Mouse (Mus musculus): ENCODE data around the gene Siglec1. TPM values are rescaled to one million over a fixed set of nuclear protein-coding genes. Genes with fewer than 3 reads are reported as not detected.
"Not testable (repeated sequence)": the region's sequence is repeated elsewhere in the genome, so short reads cannot be mapped to it uniquely, and the experiment has no call there.

Gene Siglec1
- polyA plus RNA-seq, 1 experiment from 2014 or later: 0.19 TPM

DNA sequence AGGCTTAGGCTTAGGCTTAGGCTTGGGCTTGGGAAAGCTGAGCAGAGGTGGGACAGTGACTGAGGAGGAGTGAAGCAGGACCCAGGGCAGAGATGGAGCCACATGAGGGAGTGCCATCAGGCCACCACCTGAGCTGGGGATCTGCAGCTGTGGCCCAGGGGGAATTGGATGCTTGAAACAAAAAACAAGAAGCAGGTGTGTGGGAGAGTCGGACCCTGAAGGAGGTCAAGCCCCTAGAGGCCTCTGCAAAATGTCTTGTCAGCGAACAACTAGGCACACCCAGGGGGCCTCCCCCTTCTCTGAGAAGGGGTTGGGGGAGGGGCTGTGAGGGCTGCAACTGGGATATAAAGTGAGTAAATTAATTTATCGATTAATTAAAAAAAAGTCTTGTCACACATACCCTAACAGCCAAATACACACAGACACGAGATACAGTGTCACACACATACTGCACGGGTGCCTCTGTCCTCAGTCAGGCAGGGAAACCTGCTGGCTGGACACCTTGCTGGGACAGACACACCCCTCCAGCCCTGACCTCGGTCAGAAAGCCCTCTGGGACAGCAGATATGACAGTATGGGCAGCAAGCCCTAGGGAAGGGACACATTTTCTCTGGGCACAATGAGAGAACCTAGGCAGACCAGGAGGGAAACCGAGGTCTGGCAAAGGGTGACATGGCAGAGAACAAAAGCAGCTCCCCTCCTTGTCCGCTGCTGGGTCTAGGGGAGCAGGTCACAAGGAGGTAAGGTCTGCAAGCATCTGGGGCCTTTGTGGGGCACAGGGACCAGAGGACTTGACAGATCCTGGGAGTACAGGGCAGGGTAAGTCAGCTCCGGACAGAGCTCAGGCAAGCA lies 39.6 kb upstream of the Siglec1 start:
- Histone ChIP-seq H3K9ac (replicated peaks) (no peak overlapping the region), H3K4me1 (peaks cover 8% of the 10 kb centered on the region), H3K36me3 (no peaks in the 10 kb centered on the region), H3K27me3 (no peaks in the 10 kb centered on the region), H3K27ac (replicated peaks) (no peak overlapping the region), H3K4me2 (replicated peaks) (no peak overlapping the region), H3K9me3 (no peaks in the 10 kb centered on the region), H3K4me3 (no peak overlapping the region)
- ATAC-seq (replicated peaks): no peak
- WGBS: 42% methylated on average over 9 of the region's 9 CpGs

GRCm38 (mm10) chr2:131125157-131125963 lies 38.8 kb upstream of the Siglec1 start:
- H3K36me3 ChIP-seq: no peaks in the 10 kb centered on the region
- 93% methylated on average over 9 of the region's 9 CpGs for WGBS
- no peak for ATAC-seq (replicated peaks)

DNA sequence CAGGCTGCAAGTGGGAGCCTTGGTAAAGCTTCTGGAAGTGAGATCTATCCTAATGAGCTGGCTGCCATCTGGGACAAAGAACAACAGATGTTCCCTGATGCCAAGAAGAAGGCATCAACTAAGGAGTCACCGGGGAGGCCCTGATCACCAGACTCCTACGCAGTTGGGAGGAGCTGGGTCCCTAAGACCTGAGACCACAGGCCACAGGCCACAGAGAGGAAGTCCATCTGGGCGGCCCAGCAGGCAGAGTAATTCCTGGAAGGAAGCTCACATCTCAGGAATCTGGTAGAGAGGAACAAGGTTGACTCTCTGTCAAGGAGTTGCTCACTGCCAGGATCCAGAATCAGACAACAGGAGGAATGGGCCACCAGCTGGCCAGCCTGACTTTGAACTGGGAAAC lies 37.6 kb upstream of the Siglec1 start:
- Histone ChIP-seq H3K27me3 (no peaks in the 10 kb centered on the region), H3K4me2 (replicated peaks) (no peak overlapping the region), H3K4me1 (peaks cover 8% of the 10 kb centered on the region), H3K9ac (replicated peaks) (no peak overlapping the region), H3K27ac (replicated peaks) (no peak overlapping the region), H3K9me3 (no peaks in the 10 kb centered on the region), H3K4me3 (no peak overlapping the region), H3K36me3 (no peaks in the 10 kb centered on the region)
- 81% methylated on average over 3 of the region's 3 CpGs for WGBS
- no peak for ATAC-seq (replicated peaks)

More at GRCm38 (mm10) chr2:131125157-131125963, 38.8 kb upstream of the Siglec1 start:
- Histone ChIP-seq H3K4me2 (replicated peaks) (no peak overlapping the region), H3K9me3 (no peaks in the 10 kb centered on the region), H3K4me1 (peaks cover 8% of the 10 kb centered on the region), H3K27me3 (no peaks in the 10 kb centered on the region), H3K4me3 (no peak overlapping the region), H3K9ac (replicated peaks) (no peak overlapping the region), H3K27ac (replicated peaks) (no peak overlapping the region)

- no peaks in the 10 kb centered on the region for H3K9me3 ChIP-seq
- no peak overlapping the region for H3K4me2 ChIP-seq (replicated peaks)
- H3K27ac ChIP-seq (replicated peaks): no peak overlapping the region
- H3K27me3 ChIP-seq: no peaks in the 10 kb centered on the region
- no peak overlapping the region for H3K9ac ChIP-seq (replicated peaks)
- H3K4me3 ChIP-seq: no peak overlapping the region
- WGBS: 86% methylated on average over 2 of the region's 2 CpGs
- no peak for ATAC-seq (replicated peaks)
- no peaks in the 10 kb centered on the region for H3K36me3 ChIP-seq
- H3K4me1 ChIP-seq: no peaks in the 10 kb centered on the region
These were observed 32.5 kb upstream of the Siglec1 start for GRCm38 (mm10) chr2:131118968-131119574.

DNA sequence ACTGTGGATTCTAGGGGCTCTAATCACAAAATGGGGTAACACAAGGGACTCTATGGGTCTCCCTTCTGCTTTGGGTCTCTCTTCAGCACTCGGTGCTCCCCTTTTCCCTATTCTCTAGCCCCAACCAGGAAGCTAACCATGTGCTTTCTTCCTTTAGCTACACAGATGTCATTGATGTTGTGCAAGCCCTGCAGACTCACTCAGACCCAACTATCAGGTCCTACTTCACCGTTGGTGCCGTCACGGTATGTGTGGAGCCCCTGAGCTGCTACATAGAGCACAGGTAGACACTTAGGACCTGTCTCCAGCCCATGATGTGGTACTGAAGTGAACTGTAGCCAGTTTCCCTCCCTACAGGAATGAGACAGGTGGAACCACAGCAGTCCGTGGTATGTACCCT lies 19.4 kb upstream of the Siglec1 start:
- H3K27me3 ChIP-seq: no peaks in the 10 kb centered on the region
- no peaks in the 10 kb centered on the region for H3K36me3 ChIP-seq
- no peaks in the 10 kb centered on the region for H3K4me1 ChIP-seq
- H3K4me2 ChIP-seq (replicated peaks): no peak overlapping the region
- 92% methylated on average over 5 of the region's 5 CpGs for WGBS
- H3K9me3 ChIP-seq: no peaks in the 10 kb centered on the region
- ATAC-seq (replicated peaks): no peak
- no peak overlapping the region for H3K4me3 ChIP-seq
- no peak overlapping the region for H3K9ac ChIP-seq (replicated peaks)
- H3K27ac ChIP-seq (replicated peaks): no peak overlapping the region

GRCm38 (mm10) chr2:131105061-131105460 lies 18.5 kb upstream of the Siglec1 start:
- H3K4me1 ChIP-seq; ATAC-seq (replicated peaks); H3K27me3 ChIP-seq; H3K27ac ChIP-seq (replicated peaks); H3K36me3 ChIP-seq; H3K9me3 ChIP-seq; H3K4me3 ChIP-seq; H3K9ac ChIP-seq (replicated peaks); H3K4me2 ChIP-seq (replicated peaks): not testable (repeated sequence)
- 70% methylated on average over 4 of the region's 4 CpGs for WGBS

GRCm38 (mm10) chr2:131104021-131104420 lies 17.5 kb upstream of the Siglec1 start:
- Histone ChIP-seq H3K36me3 (no peaks in the 10 kb centered on the region), H3K4me2 (replicated peaks) (no peak overlapping the region), H3K4me1 (no peaks in the 10 kb centered on the region), H3K9ac (replicated peaks) (no peak overlapping the region), H3K9me3 (no peaks in the 10 kb centered on the region), H3K4me3 (no peak overlapping the region), H3K27ac (replicated peaks) (no peak overlapping the region), H3K27me3 (no peaks in the 10 kb centered on the region)
- WGBS: 87% methylated on average over 4 of the region's 4 CpGs
- no peak for ATAC-seq (replicated peaks)

- H3K4me2 ChIP-seq (replicated peaks): no peak overlapping the region
- H3K27me3 ChIP-seq: no peaks in the 10 kb centered on the region
- no peak for ATAC-seq (replicated peaks)
- no peak overlapping the region for H3K4me3 ChIP-seq
- H3K4me1 ChIP-seq: no peaks in the 10 kb centered on the region
- 55% methylated on average over 3 of the region's 3 CpGs for WGBS
- no peaks in the 10 kb centered on the region for H3K36me3 ChIP-seq
- H3K9ac ChIP-seq (replicated peaks): no peak overlapping the region
- H3K9me3 ChIP-seq: no peaks in the 10 kb centered on the region
- H3K27ac ChIP-seq (replicated peaks): no peak overlapping the region
These were observed 15.0 kb upstream of the Siglec1 start for GRCm38 (mm10) chr2:131101530-131101929.

DNA sequence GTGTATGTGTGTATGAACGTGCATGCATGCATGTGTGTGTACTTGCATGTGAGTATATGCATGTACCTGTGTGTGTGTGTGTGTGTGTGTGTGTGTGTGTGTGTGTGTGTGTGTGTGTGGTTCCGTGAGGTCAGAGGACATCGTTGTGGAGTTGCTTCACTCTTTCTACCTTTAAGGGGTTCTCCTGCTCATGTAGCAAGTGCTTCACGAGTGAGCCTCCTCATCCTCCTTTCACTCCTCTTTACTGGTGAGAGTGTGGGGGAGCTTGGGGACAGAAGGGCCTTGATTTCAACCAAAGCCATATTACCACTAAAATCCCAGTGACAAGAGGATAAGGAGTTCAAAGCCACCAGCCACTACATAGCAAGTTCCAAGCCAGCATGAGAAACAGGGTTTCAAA lies 10.5 kb upstream of the Siglec1 start:
- H3K9ac ChIP-seq (replicated peaks): no peak overlapping the region
- WGBS: 76% methylated on average over 4 of the region's 4 CpGs
- H3K4me1 ChIP-seq: no peaks in the 10 kb centered on the region
- H3K4me3 ChIP-seq: no peak overlapping the region
- no peaks in the 10 kb centered on the region for H3K27me3 ChIP-seq
- ATAC-seq (replicated peaks): no peak
- no peaks in the 10 kb centered on the region for H3K9me3 ChIP-seq
- H3K36me3 ChIP-seq: no peaks in the 10 kb centered on the region
- no peak overlapping the region for H3K4me2 ChIP-seq (replicated peaks)
- no peak overlapping the region for H3K27ac ChIP-seq (replicated peaks)

DNA sequence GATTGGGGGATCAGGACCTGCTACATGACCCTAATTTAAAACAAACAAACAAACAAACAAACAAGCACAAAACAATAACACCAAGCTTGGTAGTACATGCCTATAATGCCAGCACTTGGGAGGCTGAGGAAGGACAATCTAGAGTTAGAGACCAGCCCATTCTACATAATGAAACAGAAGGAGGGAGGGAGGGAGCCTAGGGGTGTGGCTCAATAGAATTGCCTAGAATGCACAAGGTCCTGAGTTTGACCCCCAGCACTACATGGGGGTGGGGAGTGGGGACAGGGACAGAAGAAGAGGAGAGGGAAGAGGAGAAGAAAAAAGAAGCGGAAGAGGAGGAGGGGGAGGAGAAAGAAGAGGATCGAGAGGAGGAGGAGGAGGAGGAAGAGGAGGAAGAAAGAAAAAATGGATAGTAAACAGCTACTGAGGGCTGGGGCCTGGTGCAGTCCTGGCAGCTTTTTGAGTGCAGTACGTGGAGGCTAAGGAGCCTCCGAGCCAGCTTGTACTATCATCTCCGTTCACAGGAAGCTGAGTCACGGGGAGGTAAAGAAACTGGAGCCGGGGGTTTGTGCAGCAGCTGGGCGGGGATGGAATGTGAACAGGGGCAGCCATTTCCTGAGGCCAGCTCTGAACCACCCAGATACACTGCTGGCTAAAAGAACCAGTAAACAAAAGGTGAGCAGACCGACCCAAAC lies 9.7 kb upstream of the Siglec1 start:
- ATAC-seq (replicated peaks): no peak
- H3K27ac ChIP-seq (replicated peaks): no peak overlapping the region
- no peak overlapping the region for H3K4me3 ChIP-seq
- no peak overlapping the region for H3K4me2 ChIP-seq (replicated peaks)
- no peaks in the 10 kb centered on the region for H3K36me3 ChIP-seq
- no peak overlapping the region for H3K9ac ChIP-seq (replicated peaks)
- no peaks in the 10 kb centered on the region for H3K27me3 ChIP-seq
- H3K4me1 ChIP-seq: no peaks in the 10 kb centered on the region
- H3K9me3 ChIP-seq: no peaks in the 10 kb centered on the region
- WGBS: 24% methylated on average over 9 of the region's 9 CpGs

GRCm38 (mm10) chr2:131094823-131095222 lies 8.3 kb upstream of the Siglec1 start:
- 0% methylated on average over 1 of the region's 1 CpGs for WGBS
- Histone ChIP-seq H3K27me3 (no peaks in the 10 kb centered on the region), H3K9me3 (no peaks in the 10 kb centered on the region), H3K9ac (replicated peaks) (no peak overlapping the region), H3K36me3 (no peaks in the 10 kb centered on the region), H3K4me1 (no peaks in the 10 kb centered on the region), H3K4me3 (no peak overlapping the region), H3K27ac (replicated peaks) (no peak overlapping the region), H3K4me2 (replicated peaks) (no peak overlapping the region)
- peak; percentile 57; the same call in 1 of the 2 replicates for ATAC-seq (replicated peaks)

- H3K9ac ChIP-seq (replicated peaks): no peak overlapping the region
- no peaks in the 10 kb centered on the region for H3K36me3 ChIP-seq
- no peak overlapping the region for H3K27ac ChIP-seq (replicated peaks)
- H3K4me1 ChIP-seq: no peaks in the 10 kb centered on the region
- H3K9me3 ChIP-seq: no peaks in the 10 kb centered on the region
- H3K27me3 ChIP-seq: no peaks in the 10 kb centered on the region
- no peak overlapping the region for H3K4me2 ChIP-seq (replicated peaks)
- 87% methylated on average over 5 of the region's 5 CpGs for WGBS
- H3K4me3 ChIP-seq: no peak overlapping the region
- ATAC-seq (replicated peaks): no peak
These were observed 7.0 kb upstream of the Siglec1 start for GRCm38 (mm10) chr2:131093577-131093976.
